Mouse (Mus musculus) lung, postnatal 36 days (tissue): ENCODE measurements around the gene Gm20850.
"Not testable (repeated sequence)": the region's sequence is repeated elsewhere in the genome, so short reads cannot be mapped to it uniquely, and the experiment has no call there.

ENCODE experiments used
- DNase-seq: peaks from one replicate; pipeline ENCODE4 v3.0.0; 2022; ENCODE audit warnings: mixed read lengths

Gm20850 gene

GRCm38 (mm10) chrY:75715022-75715421 is at the start of gene Gm20850:
Gene Gm20850, plus strand, starts transcription at chrY:75715322.
- not testable (repeated sequence) for DNase-seq
